Mouse (Mus musculus): ENCODE data around the gene Fkbp7. TPM values are rescaled to one million over a fixed set of nuclear protein-coding genes. Genes with fewer than 3 reads are reported as not detected.

Fkbp7 gene
- 62.8 TPM for polyA plus RNA-seq (2014; fragmentation: Illumina TruSeq; extraction: RNeasy Lipid Tissue Mini Kit (QIAGEN cat#74804); ENCODE audit: insufficient read depth, low read depth, low replicate concordance)

GRCm38 (mm10) chr2:76672966-76673392 lies at the start of gene Fkbp7:
Gene Fkbp7 (minus strand): TSS chr2:76673116.

GRCm38 (mm10) chr2:76674725-76675427 lies 2.0 kb upstream of the Fkbp7 start, which contains the start of gene Plekha3:
Gene Plekha3 (plus strand): TSS chr2:76675281.

GRCm38 (mm10) chr2:76647883-76648570 lies 24.9 kb downstream of the Fkbp7 start, which contains the start of the genes Prkra and Pjvk:
Gene Prkra (minus strand): TSS chr2:76648015.
Gene Pjvk (plus strand): TSS chr2:76648476.

Other genes with a start within 250 kb of the Fkbp7 start
- 20.2 TPM for gene Prkra, start 25.1 kb downstream of the Fkbp7 start, polyA plus RNA-seq (2014; fragmentation: Illumina TruSeq; extraction: RNeasy Lipid Tissue Mini Kit (QIAGEN cat#74804); ENCODE audit: insufficient read depth, low read depth, low replicate concordance)
- gene Pjvk, start 24.6 kb downstream of the Fkbp7 start, polyA plus RNA-seq (2014; fragmentation: Illumina TruSeq; extraction: RNeasy Lipid Tissue Mini Kit (QIAGEN cat#74804); ENCODE audit: insufficient read depth, low read depth, low replicate concordance), result not detected
- gene Plekha3, start 2.2 kb upstream of the Fkbp7 start, polyA plus RNA-seq (2014; fragmentation: Illumina TruSeq; extraction: RNeasy Lipid Tissue Mini Kit (QIAGEN cat#74804); ENCODE audit: insufficient read depth, low read depth, low replicate concordance), result 23.2 TPM

Data from lung, adult 10 weeks (tissue).